ENCODE assay signal across 19 mouse cellular contexts in genomic region chr19:21898015-21898939, GRCm38 (mm10).
A peak's percentile ranks its signal among the peaks of the same experiment; 100 is the strongest.
DNase-seq lines count a peak whose midpoint lies in the region; ATAC-seq and TF ChIP-seq lines count a peak whose summit lies in the region.
"Had no signal": no experiment of that assay in that cellular context is flagged by ENCODE, and none has a peak within 500 bp of the region (broad histone marks: within the 10 kb centered on the region; RNA-seq: fewer than 3 reads in every experiment).

No protein-coding gene starts in this region.

- TF ChIP-seq EP300 in heart, adult 2 months (IDR thresholded peaks at IDR 0.05; ENCODE audit: insufficient read depth, low read depth, low read length) = no peak

- intact Hi-C loops in heart, adult 2 months (cut with DNase I) = loop anchor here (2.0 to 5.0 kb wide), 2 partner anchors 15 to 44 kb away; no protein-coding TSS in a partner anchor
- intact Hi-C loops in heart, postnatal 10 days (cut with DNase I) = loop anchor here (5.0 kb wide), 1 partner anchor 44 kb away; no protein-coding TSS in a partner anchor

- no peak overlapping the region for H3K4me3 ChIP-seq in heart, adult 2 months
- no peak overlapping the region for H3K4me3 ChIP-seq in kidney, embryonic 15.5 days (replicated peaks)
- no peak overlapping the region for H3K4me3 ChIP-seq in brown adipose tissue, adult 24 weeks (ENCODE audit: insufficient read depth, low read depth, low read length)
- H3K4me3 ChIP-seq in limb, embryonic 15.5 days = no peak overlapping the region
- H3K4me3 ChIP-seq: hindbrain, embryonic 13.5 days; layer of hippocampus, adult 2 months; left cerebral cortex, adult 2 months; neural tube, embryonic 13.5 days had no signal

- H3K36me3 ChIP-seq in heart, adult 2 months (ENCODE audit: control insufficient read depth, insufficient read depth, low read length) = peaks cover 7% of the 10 kb centered on the region
- no peaks in the 10 kb centered on the region for H3K36me3 ChIP-seq in kidney, embryonic 15.5 days
- H3K36me3 ChIP-seq in limb, embryonic 15.5 days = no peaks in the 10 kb centered on the region
- H3K36me3 ChIP-seq: hindbrain, embryonic 13.5 days; neural tube, embryonic 13.5 days had no signal

- H3K27ac ChIP-seq in heart, adult 2 months = peak overlapping the region; percentile 63
- H3K27ac ChIP-seq in kidney, embryonic 15.5 days = peak overlapping the region; percentile 13; the same call in 1 of the 2 replicates
- H3K27ac ChIP-seq in brown adipose tissue, adult 24 weeks (replicated peaks; ENCODE audit: low read depth, low read length) = peak overlapping the region; percentile 69
- H3K27ac ChIP-seq in limb, embryonic 15.5 days = peak overlapping the region; percentile 67
- H3K27ac ChIP-seq: hindbrain, embryonic 13.5 days; layer of hippocampus, adult 2 months; left cerebral cortex, adult 2 months; neural tube, embryonic 13.5 days had no signal

- TF ChIP-seq POLR2A in heart, adult 2 months (IDR thresholded peaks at IDR 0.05; ENCODE audit: insufficient read depth, low read depth, low read length) = no peak

- H3K27me3 ChIP-seq in heart, adult 2 months (ENCODE audit: control insufficient read depth, insufficient read depth, low read length) = no peaks in the 10 kb centered on the region
- H3K27me3 ChIP-seq in kidney, embryonic 15.5 days = no peaks in the 10 kb centered on the region
- H3K27me3 ChIP-seq in limb, embryonic 15.5 days = no peaks in the 10 kb centered on the region
- H3K27me3 ChIP-seq: hindbrain, embryonic 13.5 days; neural tube, embryonic 13.5 days had no signal

- peak; percentile 62; the same call in 1 of the 2 replicates for ATAC-seq in kidney, embryonic 15.5 days (replicated peaks; ENCODE audit: low FRiP score)
- ATAC-seq in limb, embryonic 15.5 days (ENCODE audit: insufficient number of reproducible peaks, low FRiP score, low TSS enrichment, low read depth) = no peak
- ATAC-seq: forebrain, postnatal 0 days; intestine, embryonic 16.5 days had no signal

- WGBS in heart, adult 2 months = 67% methylated on average over 12 of the region's 12 CpGs
- 29% methylated on average over 12 of the region's 12 CpGs for whole genome bisulfite sequencing in kidney, embryonic 15.5 days
- WGBS in limb, embryonic 15.5 days = 39% methylated on average over 12 of the region's 12 CpGs

- TF ChIP-seq CTCF in heart, adult 2 months (IDR thresholded peaks at IDR 0.05) = no peak

- H3K4me1 ChIP-seq in heart, adult 2 months (ENCODE audit: control insufficient read depth, insufficient read depth, low read length) = peaks cover 10% of the 10 kb centered on the region
- peaks cover 5% of the 10 kb centered on the region; the same call in 1 of the 2 replicates for H3K4me1 ChIP-seq in kidney, embryonic 15.5 days
- peaks cover 12% of the 10 kb centered on the region for H3K4me1 ChIP-seq in brown adipose tissue, adult 24 weeks (ENCODE audit: control insufficient read depth, insufficient read depth, insufficient read length, low read length)
- peaks cover 8% of the 10 kb centered on the region for H3K4me1 ChIP-seq in limb, embryonic 15.5 days
- H3K4me1 ChIP-seq: hindbrain, embryonic 13.5 days; neural tube, embryonic 13.5 days had no signal

- no peak for DNase-seq in heart, adult 2 months
- no peak for DNase-seq in heart, postnatal 10 days
- DNase-seq in kidney, adult 9 months = no peak
- no peak for DNase-seq in cerebellum, adult 9-11 months
- no peak for DNase-seq in MN1 (ENCODE audit: low spot score)
- DNase-seq: cerebellum, adult 9-10 months; embryo, embryonic 11 days; forebrain, postnatal 0 days; gastrocnemius, postnatal 25 days; right cerebral cortex, postnatal 4 days had no signal

- no peaks in the 10 kb centered on the region for H3K79me2 ChIP-seq in heart, adult 2 months (replicated peaks; ENCODE audit: control insufficient read depth, insufficient read depth, low read length)

- no peak overlapping the region for H3K4me2 ChIP-seq in kidney, embryonic 15.5 days
- no peak overlapping the region for H3K4me2 ChIP-seq in limb, embryonic 15.5 days
- H3K4me2 ChIP-seq: hindbrain, embryonic 13.5 days; liver, embryonic 11.5 days; neural tube, embryonic 13.5 days had no signal

- H3K9ac ChIP-seq in heart, adult 2 months (ENCODE audit: low read depth, low read length) = no peak overlapping the region
- no peak overlapping the region for H3K9ac ChIP-seq in kidney, embryonic 15.5 days
- no peak overlapping the region for H3K9ac ChIP-seq in limb, embryonic 15.5 days
- H3K9ac ChIP-seq: forebrain, postnatal 0 days; hindbrain, embryonic 13.5 days; neural tube, embryonic 13.5 days had no signal

- H3K9me3 ChIP-seq in kidney, embryonic 15.5 days (replicated peaks) = no peaks in the 10 kb centered on the region
- no peaks in the 10 kb centered on the region for H3K9me3 ChIP-seq in limb, embryonic 15.5 days
- H3K9me3 ChIP-seq: hindbrain, embryonic 13.5 days; neural tube, embryonic 13.5 days had no signal

Comparison
In these comparisons a context has a peak if more than half of its experiments do, and no peak if none do; other contexts are left out.
1. H3K27ac ChIP-seq: peak in every context shown above with its lines; median percentile 69 in brown adipose tissue, adult 24 weeks; 67 in limb, embryonic 15.5 days; 63 in heart, adult 2 months; 13 in kidney, embryonic 15.5 days.